ENCODE assay signal across 10 mouse cellular contexts in genomic region chr2:93992259-93992658, GRCm38 (mm10). TPM values are rescaled to one million over a fixed set of nuclear protein-coding genes. Genes with fewer than 3 reads are reported as not detected.
DNase-seq lines count a peak whose midpoint lies in the region; TF ChIP-seq lines count a peak whose summit lies in the region.
"Had no signal": no experiment of that assay in that cellular context is flagged by ENCODE, and none has a peak within 500 bp of the region (broad histone marks: within the 10 kb centered on the region; RNA-seq: fewer than 3 reads in every experiment).

No protein-coding gene starts in this region.

- peaks cover 8% of the 10 kb centered on the region; the same call in 1 of the 2 replicates for H3K4me1 ChIP-seq in cortical plate, adult 2 months (ENCODE audit: control insufficient read depth, insufficient read depth, low read length)

- no peak overlapping the region for H3K4me3 ChIP-seq in cortical plate, adult 2 months (ENCODE audit: insufficient read depth, low read length)
- H3K4me3 ChIP-seq: left cerebral cortex, adult 2 months; myocyte had no signal

- TF ChIP-seq CTCF in cortical plate, adult 2 months (IDR thresholded peaks at IDR 0.05; ENCODE audit: extremely low read depth, insufficient read depth, low read length): no peak

- no peak for TF ChIP-seq POLR2A in cortical plate, adult 2 months (IDR thresholded peaks at IDR 0.05; ENCODE audit: extremely low read depth, insufficient read depth, low read length)

- H3K27ac ChIP-seq in cortical plate, adult 2 months (ENCODE audit: insufficient read depth, low read length): peak overlapping the region; percentile 52; the same call in 1 of the 2 replicates
- H3K27ac ChIP-seq: left cerebral cortex, adult 2 months had no signal

- intact Hi-C loops in left cerebral cortex, postnatal 14 days (cut with DNase I): no loop called here

- peak; percentile 41 to 53 for DNase-seq in left cerebral cortex, postnatal 14 days (ENCODE audit: low spot score in 2 of 2)
- DNase-seq in left cerebral cortex, adult 11 months (ENCODE audit: low spot score): no peak
- DNase-seq in heart, adult 8-10 months (ENCODE audit: low spot score): peak; percentile 33
- DNase-seq in layer of hippocampus, adult 8-10 months (ENCODE audit: low spot score in 2 of 2): peak; percentile 38 to 44
- DNase-seq in spleen, postnatal 10 days (ENCODE audit: low spot score in 2 of 2): no peak
- no peak for DNase-seq in urinary bladder, postnatal 36 days (ENCODE audit: low spot score in 2 of 2)
- DNase-seq: thymus, adult 2 months had no signal

RNA-seq across cellular contexts. Expression of gene Gm27027, which starts 3.9 kb away (rescaled TPM):
- total RNA-seq in left cerebral cortex, postnatal 14 days (2021): not detected
- polyA plus RNA-seq in cortical plate, adult 2 months (2012; rRNA removed): not detected in 2 replicates
- total RNA-seq in heart, adult 8-10 months (2022): not detected
- total RNA-seq in layer of hippocampus, adult 8-10 months (2022): not detected
- total RNA-seq: left cerebral cortex, adult 2 months had no signal
- polyA plus RNA-seq: myocyte; thymus, adult 2 months had no signal

RNA-seq across cellular contexts. Expression of gene Alkbh3, which starts 18.3 kb away (rescaled TPM):
- 10 to 100 TPM; 23.7 to 25.1 TPM for total RNA-seq in left cerebral cortex, postnatal 14 days (2021)
- polyA plus RNA-seq in cortical plate, adult 2 months (2012; rRNA removed): 45.9 and 51.3 TPM in 2 replicates
- 10 to 100 TPM; 50.2 to 61.7 (median 59.9) TPM for total RNA-seq in heart, adult 8-10 months (2022)
- total RNA-seq in layer of hippocampus, adult 8-10 months (2022): 10 to 100 TPM; 20.7 to 31.5 (median 27.8) TPM

RNA-seq across cellular contexts. Expression of gene Gm13889, which starts 35.3 kb away (rescaled TPM):
- total RNA-seq in left cerebral cortex, postnatal 14 days (2021): 10 to 100 TPM; 62.3 to 73.1 TPM
- 36.7 and 39.6 TPM in 2 replicates for polyA plus RNA-seq in cortical plate, adult 2 months (2012; rRNA removed)
- 10 to 100 TPM in 1 of 4 experiments, 1 to 10 TPM in 3; 6.9 to 10.7 (median 8.7) TPM for total RNA-seq in heart, adult 8-10 months (2022)
- 10 to 100 TPM; 35.7 to 55.6 (median 48.7) TPM for total RNA-seq in layer of hippocampus, adult 8-10 months (2022)

Comparison
In these comparisons a context has a peak if more than half of its experiments do, and no peak if none do; other contexts are left out.
1. DNase-seq: peak in left cerebral cortex, postnatal 14 days (2 of 2), heart, adult 8-10 months (single experiment) and layer of hippocampus, adult 8-10 months (2 of 2); none in left cerebral cortex, adult 11 months (single experiment), spleen, postnatal 10 days (0 of 2) and urinary bladder, postnatal 36 days (0 of 2).